Mouse (Mus musculus) kidney, postnatal 4 days (tissue): ENCODE results near the gene Cldn24.

Source experiments
- DNase-seq, 2 experiments: peaks; one replicate each; pipeline ENCODE4 v3.0.0; 2021; ENCODE audit warnings: mixed read lengths in 2 of 2

The Cldn24 gene

GRCm38 (mm10) chr8:47832616-47833015, 10.7 kb downstream of the Cldn24 start:
- DNase-seq: no peak

- DNase-seq: no peak
These were observed 12.0 kb downstream of the Cldn24 start for GRCm38 (mm10) chr8:47833944-47834343.

- no peak for DNase-seq
These were observed 21.1 kb downstream of the Cldn24 start for GRCm38 (mm10) chr8:47843063-47843462.

- no peak for DNase-seq
These were observed 21.7 kb downstream of the Cldn24 start for GRCm38 (mm10) chr8:47843651-47844050.

- DNase-seq: peak; percentile 37 to 65
These were observed 24.0 kb downstream of the Cldn24 start for GRCm38 (mm10) chr8:47845956-47846355.

GRCm38 (mm10) chr8:47847161-47847560, 25.2 kb downstream of the Cldn24 start:
- no peak for DNase-seq

GRCm38 (mm10) chr8:47847931-47848330, 26.0 kb downstream of the Cldn24 start:
- DNase-seq: no peak

- peak; percentile 38 to 54 for DNase-seq
These were observed 27.9 kb downstream of the Cldn24 start for GRCm38 (mm10) chr8:47849842-47850241.

GRCm38 (mm10) chr8:47851824-47852502, 30.0 kb downstream of the Cldn24 start:
- DNase-seq: peak; percentile 73 to 79

- peak in 1 of 2 experiments; percentile 45 for DNase-seq
These were observed 30.8 kb downstream of the Cldn24 start for GRCm38 (mm10) chr8:47852737-47853136.

GRCm38 (mm10) chr8:47853356-47853755, 31.4 kb downstream of the Cldn24 start:
- DNase-seq: no peak

GRCm38 (mm10) chr8:47859259-47859658, 37.3 kb downstream of the Cldn24 start:
- DNase-seq: no peak

GRCm38 (mm10) chr8:47866568-47866967, 44.6 kb downstream of the Cldn24 start:
- DNase-seq: no peak

GRCm38 (mm10) chr8:47867067-47867466, 45.1 kb downstream of the Cldn24 start:
- DNase-seq: peak; percentile 93 to 94
